Mouse (Mus musculus) intestine, embryonic 14.5 days (tissue): ENCODE data around the gene Abhd14a. TPM values are rescaled to one million over a fixed set of nuclear protein-coding genes. Genes with fewer than 3 reads are reported as not detected.

Source experiments
- ATAC-seq: fragments of 200-750 bp; cut with Nextera tagmentation; replicated peaks from 2 replicates; pipeline ENCODE4 v1.8.0; 2017; ENCODE audit warnings: low read depth, moderate number of reproducible peaks, moderate TSS enrichment, moderate library complexity; ENCODE audit not compliant: low FRiP score, low TSS enrichment
- DNase-seq: peaks from one replicate; pipeline ENCODE4 v3.0.0-alpha.2; 2018; ENCODE audit warnings: low spot score
- H3K27ac ChIP-seq: fragments of 300-500 bp; sonication (generic); 2 replicates; pipeline ENCODE4 v1.5.1; 2014; ENCODE audit warnings: low read depth, mild to moderate bottlenecking, control low read depth
- H3K27me3 ChIP-seq: fragments of 300-500 bp; sonication (generic); replicated peaks from 2 replicates; pipeline ENCODE4 v1.6.1; 2014; ENCODE audit warnings: low read length, control low read depth; ENCODE audit not compliant: control insufficient read depth, insufficient read depth
- H3K36me3 ChIP-seq: fragments of 300-500 bp; sonication (generic); 2 replicates; pipeline ENCODE4 v1.6.1; 2014; ENCODE audit warnings: low read length, control low read depth; ENCODE audit not compliant: control insufficient read depth, insufficient read depth
- H3K4me1 ChIP-seq: fragments of 300-500 bp; sonication (generic); replicated peaks from 2 replicates; pipeline ENCODE4 v1.6.1; 2014; ENCODE audit warnings: low read length, control low read depth, mixed read lengths; ENCODE audit not compliant: control insufficient read depth, insufficient read depth
- H3K4me2 ChIP-seq: fragments of 300-500 bp; sonication (generic); 2 replicates; pipeline ENCODE4 v1.6.1; 2014; ENCODE audit warnings: low read length
- H3K4me3 ChIP-seq: fragments of 300-500 bp; sonication (generic); 2 replicates; pipeline ENCODE4 v1.5.1; 2014; ENCODE audit warnings: low read depth, low read length, control low read depth, mixed read lengths
- H3K9ac ChIP-seq: fragments of 300-500 bp; sonication (generic); 2 replicates; pipeline ENCODE4 v1.6.1; 2014; ENCODE audit warnings: mild to moderate bottlenecking, low read length
- H3K9me3 ChIP-seq: fragments of 300-500 bp; sonication (generic); 2 replicates; pipeline ENCODE4 v1.6.1; 2016; ENCODE audit warnings: low read length, control low read depth; ENCODE audit not compliant: control insufficient read depth
- WGBS: fragments of 180-500 bp; shearing (Covaris S2); extraction: QIAGEN DNeasy Blood & Tissue Kit; methylation state at CpG from one replicate; pipeline ENCODE4 v1.1.7; 2014; 5-methylcytosine and 5-hydroxymethylcytosine counted together
- polyA plus RNA-seq: library from polyadenylated mRNA; unstranded; fragments of >200 nt; fragmentation: Nextera tagmentation; extraction: Ambion mirVana; gene quantifications from 2 replicates; pipeline ENCODE4 v1.2.1, GENCODE M21; 2014

Abhd14a gene
- polyA plus RNA-seq, 1 experiment from 2014 or later, result 58.2 TPM

- DNase-seq (no peak), ATAC-seq (no peak)
- Histone ChIP-seq H3K36me3 (peaks cover 47% of the 10 kb centered on the region), H3K9me3 (no peaks in the 10 kb centered on the region), H3K4me2 (no peak overlapping the region), H3K27me3 (no peaks in the 10 kb centered on the region), H3K9ac (no peak overlapping the region), H3K27ac (no peak overlapping the region), H3K4me1 (peaks cover 26% of the 10 kb centered on the region), H3K4me3 (no peak overlapping the region)
- WGBS, result 81% methylated on average over 15 of the region's 15 CpGs
These were observed 12.5 kb upstream of the Abhd14a start for GRCm38 (mm10) chr9:106459946-106460345.

DNA sequence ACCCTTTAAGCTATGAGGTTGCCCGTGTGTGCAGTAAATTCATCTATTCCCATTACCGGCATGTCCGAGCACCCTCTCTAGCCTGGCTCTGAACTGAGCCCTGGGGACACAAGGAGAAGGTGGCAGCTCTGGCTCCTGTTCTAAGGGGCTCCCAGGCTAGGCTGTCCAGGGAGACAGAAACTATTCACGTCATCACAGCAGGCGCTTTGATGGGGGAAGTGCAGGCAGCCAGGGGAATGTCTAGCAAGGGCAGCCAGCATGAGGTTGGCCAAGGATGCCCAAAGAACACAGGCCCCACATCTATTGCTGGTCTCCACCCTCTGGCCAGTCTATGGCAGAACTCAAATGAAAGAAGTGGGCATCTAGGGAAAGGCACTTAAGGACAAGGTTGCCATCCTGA is 10.4 kb upstream of the Abhd14a start:
- H3K4me3 ChIP-seq, result no peak overlapping the region

DNA sequence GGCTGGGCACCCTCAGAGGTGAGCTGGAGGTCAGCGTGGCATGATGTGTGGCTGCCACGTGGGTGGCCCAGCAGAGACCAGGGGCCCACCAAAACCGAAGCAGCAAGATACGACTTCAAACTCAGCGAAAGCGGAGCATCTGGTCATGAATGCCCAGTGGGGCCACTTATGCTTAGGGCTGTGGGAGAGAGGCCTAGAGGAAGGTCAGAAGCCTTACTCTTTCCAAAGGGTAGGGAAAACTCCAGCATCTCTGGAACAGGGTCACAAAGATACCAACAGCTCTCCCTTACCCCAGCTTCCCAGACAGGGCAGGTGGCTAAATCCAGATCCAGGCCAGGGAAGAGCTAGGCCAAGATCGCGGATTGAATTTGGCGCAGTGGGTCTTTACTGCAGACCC is 9.7 kb upstream of the Abhd14a start:
- H3K4me2 ChIP-seq, result peak overlapping the region; percentile 81
- H3K9ac ChIP-seq, result 0 out of 2 replicates have a peak overlapping the region, but pooled peaks have one; percentile 10
- H3K36me3 ChIP-seq, result peaks cover 30% of the 10 kb centered on the region
- H3K9me3 ChIP-seq, result no peaks in the 10 kb centered on the region
- no peaks in the 10 kb centered on the region for H3K27me3 ChIP-seq
- 46% methylated on average over 9 of the region's 9 CpGs for WGBS
- no peak for DNase-seq
- peak overlapping the region; percentile 27; the same call in 1 of the 2 replicates for H3K27ac ChIP-seq
- no peak overlapping the region for H3K4me3 ChIP-seq
- H3K4me1 ChIP-seq, result peaks cover 41% of the 10 kb centered on the region
- no peak for ATAC-seq

More for the DNA sequence above, 10.4 kb upstream of the Abhd14a start:
- ATAC-seq, result no peak
- Histone ChIP-seq H3K9me3 (no peaks in the 10 kb centered on the region), H3K27me3 (no peaks in the 10 kb centered on the region), H3K27ac (no peak overlapping the region), H3K36me3 (peaks cover 36% of the 10 kb centered on the region), H3K9ac (no peak overlapping the region), H3K4me1 (peaks cover 35% of the 10 kb centered on the region), H3K4me2 (no peak overlapping the region)
- 77% methylated on average over 5 of the region's 5 CpGs for WGBS
- DNase-seq, result no peak

DNA sequence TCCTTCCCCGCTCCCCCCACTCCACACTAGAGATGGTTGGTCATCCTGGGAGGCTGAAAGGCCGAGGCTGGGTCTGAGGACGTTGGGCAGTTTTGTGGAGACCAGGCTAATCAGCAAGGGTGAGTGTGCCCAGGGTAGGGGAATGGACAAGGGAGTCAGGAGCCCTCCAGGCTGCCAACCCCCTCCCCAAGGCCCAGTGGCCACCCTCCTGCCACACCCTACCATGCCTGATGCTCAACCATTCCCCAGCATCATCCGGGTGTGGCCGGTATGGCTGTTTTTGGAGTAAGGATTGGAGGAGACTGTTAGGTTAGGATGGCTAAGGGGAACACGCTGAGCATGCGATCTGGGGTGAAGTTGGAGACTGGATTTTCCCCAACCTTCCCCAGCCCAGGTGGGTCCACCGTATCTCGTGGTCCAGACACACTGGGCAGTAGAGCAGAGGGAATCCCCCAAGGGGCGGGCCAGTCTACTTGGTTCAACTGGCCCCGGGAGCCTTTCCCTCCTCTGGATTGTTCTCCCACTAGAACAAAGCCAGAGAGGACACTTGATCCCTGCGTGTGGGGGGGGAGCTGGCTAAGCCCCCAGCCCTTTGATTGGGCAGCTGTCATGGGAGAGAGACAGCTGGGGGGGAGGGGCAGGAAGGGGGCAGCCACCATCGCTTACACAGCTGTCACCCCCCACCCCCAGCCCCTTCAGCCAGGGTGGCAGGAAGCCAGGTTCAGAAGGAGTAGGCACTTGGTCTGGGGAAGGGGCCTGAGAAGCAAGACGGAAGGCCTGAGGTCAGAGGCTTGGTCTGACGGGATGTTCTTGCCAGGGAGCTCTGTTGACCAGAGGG is 9.1 kb upstream of the Abhd14a start:
- DNase-seq (no peak), ATAC-seq (no peak)
- peaks cover 41% of the 10 kb centered on the region for H3K4me1 ChIP-seq
- 42% methylated on average over 15 of the region's 15 CpGs for WGBS
- H3K27ac ChIP-seq, result peak overlapping the region; percentile 27; the same call in 1 of the 2 replicates
- peak overlapping the region; percentile 81 for H3K4me2 ChIP-seq
- no peaks in the 10 kb centered on the region for H3K9me3 ChIP-seq
- H3K36me3 ChIP-seq, result peaks cover 24% of the 10 kb centered on the region; the same call in 1 of the 2 replicates
- peak overlapping the region; percentile 27 for H3K9ac ChIP-seq
- H3K27me3 ChIP-seq, result no peaks in the 10 kb centered on the region
- no peak overlapping the region for H3K4me3 ChIP-seq

GRCm38 (mm10) chr9:106454888-106455681 is 7.6 kb upstream of the Abhd14a start:
- peaks cover 56% of the 10 kb centered on the region for H3K4me1 ChIP-seq
- H3K9ac ChIP-seq, result peak overlapping the region; percentile 71
- peak; percentile 9; the same call in 1 of the 2 replicates for ATAC-seq
- H3K36me3 ChIP-seq, result 0 out of 2 replicates have a peak, but pooled peaks cover 13% of the 10 kb centered on the region
- peak overlapping the region; percentile 81 for H3K4me2 ChIP-seq
- peak overlapping the region; percentile 67 for H3K4me3 ChIP-seq
- WGBS, result 4% methylated on average over 17 of the region's 17 CpGs
- H3K27me3 ChIP-seq, result no peaks in the 10 kb centered on the region
- peak overlapping the region; percentile 78; the same call in 1 of the 2 replicates for H3K27ac ChIP-seq
- no peaks in the 10 kb centered on the region for H3K9me3 ChIP-seq
- no peak for DNase-seq

DNA sequence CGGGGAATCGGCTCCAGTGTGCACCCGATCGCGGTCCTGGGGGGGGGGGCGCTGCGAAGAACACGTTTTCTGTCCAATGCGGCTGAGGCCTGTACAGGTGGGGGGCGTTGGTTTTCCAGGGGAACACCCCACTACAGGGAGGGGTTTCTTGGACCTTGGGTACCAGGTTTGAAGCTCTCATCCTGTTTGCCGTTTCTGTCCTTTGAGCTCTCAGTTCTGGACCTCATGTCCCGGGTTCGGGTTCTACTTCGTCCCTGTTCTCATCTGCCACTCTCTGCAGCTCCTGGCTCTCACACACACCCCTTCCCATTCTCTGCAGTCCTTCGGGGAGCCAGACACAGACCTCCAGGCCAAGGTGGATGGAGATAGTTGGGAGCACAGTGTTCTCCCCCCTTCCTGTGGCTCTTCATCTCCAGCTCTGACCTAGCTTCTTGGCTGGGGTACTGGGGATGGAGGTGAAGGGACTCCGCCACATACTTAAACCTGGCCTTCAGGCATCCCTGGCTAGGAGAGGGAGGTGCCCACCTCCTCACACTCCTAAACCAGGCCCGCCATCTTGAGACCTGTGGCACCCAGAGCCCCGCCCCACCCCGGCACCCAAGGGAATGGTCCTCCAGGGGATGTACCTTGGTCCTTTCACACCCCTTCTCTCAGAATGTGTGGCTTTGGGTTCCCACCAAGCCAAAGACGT is 6.7 kb upstream of the Abhd14a start:
- Histone ChIP-seq H3K9me3 (no peaks in the 10 kb centered on the region), H3K4me3 (peak overlapping the region; percentile 67), H3K9ac (peak overlapping the region; percentile 71), H3K4me2 (peak overlapping the region; percentile 81), H3K27ac (peak overlapping the region; percentile 78), H3K4me1 (peaks cover 62% of the 10 kb centered on the region), H3K36me3 (0 out of 2 replicates have a peak, but pooled peaks cover 9% of the 10 kb centered on the region), H3K27me3 (no peaks in the 10 kb centered on the region)
- ATAC-seq, result peak; percentile 6
- 2% methylated on average over 18 of the region's 20 CpGs for WGBS
- DNase-seq, result no peak

- H3K4me2 ChIP-seq, result peak within 1 kb of the TSS; percentile 81
- peak within 1 kb of the TSS; percentile 67 for H3K4me3 ChIP-seq
- ATAC-seq, result peak; percentile 77
- under 1% methylated on average over 39 of the region's 74 CpGs for WGBS
- peak; percentile 89 for DNase-seq
- H3K9me3 ChIP-seq, result no peaks in the 10 kb centered on the region
- H3K4me1 ChIP-seq, result peaks cover 66% of the 10 kb centered on the region
- H3K27me3 ChIP-seq, result no peaks in the 10 kb centered on the region
- peak within 1 kb of the TSS; percentile 78 for H3K27ac ChIP-seq
- peak within 1 kb of the TSS; percentile 71 for H3K9ac ChIP-seq
- H3K36me3 ChIP-seq, result 0 out of 2 replicates have a peak, but pooled peaks cover 9% of the 10 kb centered on the region
These were observed 6.0 kb upstream of the Abhd14a start, which contains the start of gene Pcbp4 for GRCm38 (mm10) chr9:106453271-106454070. Gene Pcbp4, plus strand, starts transcription at chr9:106453291.
